Comparison of ENCODE assay signal across 10 mouse cellular contexts in the genomic region with DNA sequence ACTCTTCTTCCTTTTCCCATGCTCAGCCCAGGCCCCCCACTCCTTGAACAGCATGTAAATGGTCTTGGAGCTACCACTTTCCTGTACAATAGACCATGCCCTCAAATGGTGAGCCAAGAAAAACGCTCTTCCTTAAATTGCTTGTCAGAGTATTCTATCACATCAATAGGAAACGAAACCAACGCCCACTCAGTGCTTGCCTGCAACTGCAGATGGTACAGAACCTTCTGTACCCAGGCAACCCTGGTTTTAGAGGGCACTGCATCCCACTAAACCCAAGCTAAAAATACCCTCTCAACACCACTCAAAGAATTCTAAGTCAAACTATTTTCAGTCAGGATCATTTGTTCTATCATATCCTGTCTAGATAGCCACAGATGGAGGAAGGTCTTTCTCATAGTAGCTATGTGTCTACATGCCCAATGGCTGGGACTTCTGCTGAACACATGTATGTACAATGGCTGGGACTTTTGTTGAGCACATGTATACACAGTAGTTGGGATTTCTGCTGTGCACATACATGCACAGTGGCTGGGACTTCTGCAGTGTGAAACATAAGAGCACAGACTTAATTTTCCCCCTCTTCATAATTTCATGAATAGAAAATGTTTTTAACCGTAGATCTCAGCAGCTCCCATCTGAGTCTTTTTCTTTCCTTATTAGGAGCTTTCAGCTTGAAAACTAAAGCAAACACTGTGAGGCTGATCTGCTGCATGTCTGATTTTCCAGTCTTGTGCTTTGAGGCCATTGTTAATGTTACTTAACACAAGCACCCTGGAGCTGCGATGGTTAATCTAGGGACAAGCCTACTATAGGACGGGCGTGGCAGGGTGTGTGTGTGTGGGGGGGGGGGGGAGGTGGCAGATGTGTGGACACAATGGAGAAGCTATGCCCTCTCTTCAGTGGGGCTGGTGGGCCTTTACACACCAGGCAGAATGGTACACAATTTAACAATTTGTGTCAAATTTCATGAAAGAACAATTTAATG. TPM values are rescaled to one million over a fixed set of nuclear protein-coding genes. Genes with fewer than 3 reads are reported as not detected.
DNase-seq lines count a peak whose midpoint lies in the region; ATAC-seq and TF ChIP-seq lines count a peak whose summit lies in the region.
"Had no signal": no experiment of that assay in that cellular context is flagged by ENCODE, and none has a peak within 500 bp of the region (broad histone marks: within the 10 kb centered on the region; RNA-seq: fewer than 3 reads in every experiment).

No protein-coding gene starts in this region.

- 69% methylated on average over 7 of the region's 7 CpGs for WGBS in intestine, embryonic 14.5 days
- WGBS in intestine, postnatal 0 days: 61% methylated on average over 7 of the region's 7 CpGs
- WGBS in thymus, adult 2 months: 55% methylated on average over 7 of the region's 7 CpGs
- 62% methylated on average over 7 of the region's 7 CpGs for WGBS in forebrain, embryonic 14.5 days

- TF ChIP-seq CTCF in intestine, postnatal 0 days (IDR thresholded peaks at IDR 0.05; ENCODE audit: low read depth): no peak
- no peak for TF ChIP-seq CTCF in thymus, adult 2 months (IDR thresholded peaks at IDR 0.05; ENCODE audit: borderline replicate concordance, control insufficient read depth, extremely low read depth, insufficient read depth, low read length, poor library complexity)

- no peak for ATAC-seq in intestine, embryonic 14.5 days (replicated peaks; ENCODE audit: low FRiP score, low TSS enrichment, low read depth)
- no peak; the same call in 1 of the 2 replicates for ATAC-seq in intestine, postnatal 0 days
- ATAC-seq in granulocyte monocyte progenitor cell, adult 5-6 weeks (replicated peaks; ENCODE audit: poor library complexity, severe bottlenecking): peak; percentile 84
- ATAC-seq in forebrain, embryonic 14.5 days: no peak

- H3K4me3 ChIP-seq in intestine, embryonic 14.5 days (ENCODE audit: low read depth, low read length): no peak overlapping the region
- H3K4me3 ChIP-seq in intestine, postnatal 0 days (ENCODE audit: low read depth, low read length): no peak overlapping the region
- no peak overlapping the region for H3K4me3 ChIP-seq in thymus, adult 2 months (ENCODE audit: control insufficient read depth, insufficient read depth, low read length)
- no peak overlapping the region for H3K4me3 ChIP-seq in forebrain, embryonic 14.5 days (ENCODE audit: low read depth, low read length)

- no peak overlapping the region for H3K9ac ChIP-seq in intestine, embryonic 14.5 days (ENCODE audit: low read length)
- no peak overlapping the region for H3K9ac ChIP-seq in intestine, postnatal 0 days (ENCODE audit: low read depth, low read length)
- H3K9ac ChIP-seq in forebrain, embryonic 14.5 days (ENCODE audit: low read length): no peak overlapping the region

- no peaks in the 10 kb centered on the region for H3K27me3 ChIP-seq in intestine, embryonic 14.5 days (replicated peaks; ENCODE audit: control insufficient read depth, insufficient read depth, low read length)
- no peaks in the 10 kb centered on the region for H3K27me3 ChIP-seq in intestine, postnatal 0 days (replicated peaks; ENCODE audit: control insufficient read depth, insufficient read depth, low read length)
- no peaks in the 10 kb centered on the region for H3K27me3 ChIP-seq in thymus, adult 2 months (ENCODE audit: control insufficient read depth, insufficient read depth, low read length)
- H3K27me3 ChIP-seq in splenic B cell, adult 2 months (ENCODE audit: control insufficient read depth, insufficient read depth, low read length, poor library complexity, severe bottlenecking): no peaks in the 10 kb centered on the region
- H3K27me3 ChIP-seq in forebrain, embryonic 14.5 days (replicated peaks; ENCODE audit: control insufficient read depth, insufficient read depth, low read length): no peaks in the 10 kb centered on the region

- peaks cover 4% of the 10 kb centered on the region; the same call in 1 of the 2 replicates for H3K4me1 ChIP-seq in intestine, embryonic 14.5 days (replicated peaks; ENCODE audit: control insufficient read depth, insufficient read depth, low read length)
- H3K4me1 ChIP-seq in intestine, postnatal 0 days (replicated peaks; ENCODE audit: control insufficient read depth, insufficient read depth, low read length): no peaks in the 10 kb centered on the region
- peaks cover 7% of the 10 kb centered on the region for H3K4me1 ChIP-seq in thymus, adult 2 months (replicated peaks; ENCODE audit: control insufficient read depth, insufficient read depth, low read length)
- H3K4me1 ChIP-seq in forebrain, embryonic 14.5 days (ENCODE audit: control insufficient read depth, insufficient read depth, low read length): no peaks in the 10 kb centered on the region

- H3K27ac ChIP-seq in intestine, embryonic 14.5 days (ENCODE audit: low read depth): peak overlapping the region; percentile 47; the same call in 1 of the 2 replicates
- no peak overlapping the region for H3K27ac ChIP-seq in intestine, postnatal 0 days (ENCODE audit: low read depth, low read length)
- H3K27ac ChIP-seq in thymus, adult 2 months (ENCODE audit: control insufficient read depth, insufficient read depth, low read length): no peak overlapping the region
- H3K27ac ChIP-seq in forebrain, embryonic 14.5 days (ENCODE audit: low read depth, low read length): no peak overlapping the region

- no peak for TF ChIP-seq POLR2A in thymus, adult 2 months (IDR thresholded peaks at IDR 0.05; ENCODE audit: control insufficient read depth, extremely low read depth, insufficient read depth, low read length, poor library complexity)

- H3K36me3 ChIP-seq in intestine, embryonic 14.5 days (ENCODE audit: control insufficient read depth, insufficient read depth, low read length): 0 out of 2 replicates have a peak, but pooled peaks cover 3% of the 10 kb centered on the region
- H3K36me3 ChIP-seq in intestine, postnatal 0 days (ENCODE audit: control insufficient read depth, insufficient read depth): no peaks in the 10 kb centered on the region
- H3K36me3 ChIP-seq in thymus, adult 2 months (ENCODE audit: control insufficient read depth, insufficient read depth, low read length): no peaks in the 10 kb centered on the region
- H3K36me3 ChIP-seq in splenic B cell, adult 2 months (ENCODE audit: control insufficient read depth, insufficient read depth, low read length, poor library complexity, severe bottlenecking): no peaks in the 10 kb centered on the region
- H3K36me3 ChIP-seq in forebrain, embryonic 14.5 days (ENCODE audit: control insufficient read depth, insufficient read depth, low read length): no peaks in the 10 kb centered on the region
- H3K36me3 ChIP-seq: G1E had no signal

- no peaks in the 10 kb centered on the region for H3K9me3 ChIP-seq in intestine, embryonic 14.5 days (ENCODE audit: control insufficient read depth, low read length)
- H3K9me3 ChIP-seq in intestine, postnatal 0 days (ENCODE audit: control insufficient read depth): no peaks in the 10 kb centered on the region
- H3K9me3 ChIP-seq in forebrain, embryonic 14.5 days (replicated peaks; ENCODE audit: control insufficient read depth, low read length): no peaks in the 10 kb centered on the region

- no peak for DNase-seq in intestine, embryonic 14.5 days (ENCODE audit: low spot score)
- DNase-seq in thymus, adult 2 months: peak; percentile 31
- DNase-seq in thymus, postnatal 4 days: no peak
- peak; percentile 74 for DNase-seq in splenic B cell, adult 2 months (ENCODE audit: low read depth, low spot score)
- DNase-seq in urinary bladder, adult 18-20 months (ENCODE audit: low spot score in 2 of 2): no peak
- DNase-seq in forebrain, embryonic 14.5 days (ENCODE audit: low spot score): no peak
- DNase-seq: kidney, adult 2 months had no signal

- H3K4me2 ChIP-seq in intestine, embryonic 14.5 days (ENCODE audit: low read length): no peak overlapping the region
- no peak overlapping the region for H3K4me2 ChIP-seq in intestine, postnatal 0 days (replicated peaks; ENCODE audit: low read depth)
- H3K4me2 ChIP-seq in forebrain, embryonic 14.5 days (ENCODE audit: low read length): no peak overlapping the region

RNA-seq across cellular contexts. Expression of gene Hhat, which starts 7.8 kb away (rescaled TPM):
- polyA plus RNA-seq in intestine, embryonic 14.5 days (2014; fragmentation: Nextera tagmentation; extraction: Ambion mirVana): 14.1 and 15.0 TPM in 2 replicates
- polyA plus RNA-seq in intestine, postnatal 0 days (2015; fragmentation: Nextera tagmentation; extraction: Ambion mirVana): 4.5 and 4.8 TPM in 2 replicates
- 5.8 and 6.6 TPM in 2 replicates for polyA plus RNA-seq in thymus, adult 2 months (2012; rRNA removed)
- 1.0 and 2.1 TPM in 2 replicates for total RNA-seq in granulocyte monocyte progenitor cell, adult 5-6 weeks (2014; fragmentation: Nextera tagmentation)
- total RNA-seq in granulocyte monocyte progenitor cell, adult 5-6 weeks (2017): 1.6 and 2.4 TPM in 2 replicates
- 3.5 and 3.8 TPM in 2 replicates for polyA plus RNA-seq in forebrain, embryonic 14.5 days (2014; fragmentation: Nextera tagmentation; extraction: Ambion mirVana)
- polyA plus RNA-seq: G1E had no signal

Comparison
In these comparisons a context has a peak if more than half of its experiments do, and no peak if none do; other contexts are left out.
1. DNase-seq: peak in thymus, adult 2 months (single experiment) and splenic B cell, adult 2 months (single experiment); none in intestine, embryonic 14.5 days (single experiment), thymus, postnatal 4 days (single experiment), urinary bladder, adult 18-20 months (0 of 2) and forebrain, embryonic 14.5 days (single experiment).